Mouse (Mus musculus) gonadal fat pad, adult 2 months (tissue): ENCODE measurements at regions not wholly inside any gene's neighbourhood (a gene's known extent, or its start where the extent isn't known, plus 50 kb on each side); places are given as distances from the start of the nearest gene placed in this dataset.
A peak's percentile ranks its signal among the peaks of the same experiment; 100 is the strongest.
"Not testable (repeated sequence)": the region's sequence is repeated elsewhere in the genome, so short reads cannot be mapped to it uniquely, and the experiment has no call there.

Source experiments
- DNase-seq: peaks from one replicate; pipeline ENCODE4 v3.0.0-alpha.2; 2012; ENCODE audit warnings: low read depth

DNA sequence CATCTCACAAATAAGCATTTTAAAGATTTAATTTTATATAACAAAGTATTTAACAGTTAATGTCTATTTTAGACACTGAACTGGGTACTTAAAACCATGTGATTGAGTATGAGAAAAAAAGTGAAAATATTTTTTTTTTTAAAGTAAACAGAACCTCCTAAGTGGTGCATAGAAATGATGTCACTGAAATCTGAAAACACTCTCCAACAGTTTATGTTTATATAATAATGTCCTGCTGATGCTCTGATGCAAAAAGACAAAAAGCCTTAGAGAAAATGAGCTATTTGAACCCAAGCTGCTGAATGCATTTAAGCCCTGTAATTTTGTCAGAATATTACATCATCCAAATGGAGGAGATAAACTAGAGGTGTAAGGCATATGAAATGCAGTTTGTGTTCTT is 3447.1 kb downstream of the 9330182O14Rik start:
- DNase-seq, result no peak

DNA sequence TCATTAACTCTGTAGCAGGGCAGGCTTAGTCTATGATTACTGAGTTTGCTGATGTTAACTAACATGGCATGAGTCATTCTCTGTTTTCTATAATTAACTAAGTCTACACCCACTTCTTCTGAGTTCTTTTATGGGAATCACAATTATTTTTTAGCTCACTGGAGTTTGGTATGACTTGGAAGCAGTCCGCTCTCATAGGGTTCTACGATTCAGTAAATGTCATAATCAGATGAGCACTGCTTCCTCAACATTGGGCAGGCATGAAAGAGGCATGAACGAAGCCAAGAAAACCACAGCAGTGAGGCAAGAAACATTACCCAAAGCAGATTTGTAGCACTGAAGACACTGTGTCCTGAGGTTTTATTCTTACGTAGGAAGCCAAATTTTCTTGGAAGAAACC is 3451.6 kb downstream of the 9330182O14Rik start:
- no peak for DNase-seq

GRCm38 (mm10) chr15:43588021-43588420 is 3453.9 kb downstream of the 9330182O14Rik start:
- no peak for DNase-seq

DNA sequence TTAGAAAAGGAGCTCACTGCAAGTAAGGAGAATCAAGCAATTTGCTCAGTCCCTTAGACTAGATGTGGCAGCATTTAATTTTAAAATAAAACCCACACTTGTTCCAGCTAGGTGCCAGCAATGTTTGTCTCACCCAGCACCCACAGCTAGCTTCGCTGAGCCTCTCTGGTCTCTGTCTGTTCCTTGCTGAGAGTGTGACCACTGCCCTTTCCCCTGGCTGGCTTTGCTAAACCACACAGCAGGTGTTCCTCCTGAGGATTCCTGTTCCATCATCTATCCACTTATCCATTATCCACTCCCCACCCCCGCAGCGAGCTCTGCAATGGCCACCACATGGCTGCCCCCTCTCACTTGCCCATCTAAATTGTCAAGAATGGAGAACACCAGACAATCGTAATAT is 3473.5 kb downstream of the 9330182O14Rik start:
- no peak for DNase-seq

DNA sequence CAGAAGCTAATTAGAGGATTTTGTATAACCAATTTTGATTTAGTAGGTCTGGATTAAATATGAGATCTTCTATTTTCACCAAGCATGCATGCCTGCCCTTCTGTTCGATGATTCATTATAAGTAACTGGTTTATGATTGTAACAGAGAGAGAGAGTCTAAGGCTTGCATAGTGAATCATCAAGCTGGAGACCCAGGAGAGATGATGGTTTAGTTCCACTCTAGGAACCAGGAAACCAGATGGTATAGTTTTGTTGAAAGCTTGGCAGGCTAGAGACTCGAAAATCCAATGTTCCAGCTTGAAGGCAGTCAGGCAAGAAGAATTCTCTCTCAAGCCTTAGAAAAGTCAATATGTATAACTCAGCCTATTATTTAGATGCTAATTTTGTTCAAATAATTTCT is 3475.7 kb downstream of the 9330182O14Rik start:
- no peak for DNase-seq

DNA sequence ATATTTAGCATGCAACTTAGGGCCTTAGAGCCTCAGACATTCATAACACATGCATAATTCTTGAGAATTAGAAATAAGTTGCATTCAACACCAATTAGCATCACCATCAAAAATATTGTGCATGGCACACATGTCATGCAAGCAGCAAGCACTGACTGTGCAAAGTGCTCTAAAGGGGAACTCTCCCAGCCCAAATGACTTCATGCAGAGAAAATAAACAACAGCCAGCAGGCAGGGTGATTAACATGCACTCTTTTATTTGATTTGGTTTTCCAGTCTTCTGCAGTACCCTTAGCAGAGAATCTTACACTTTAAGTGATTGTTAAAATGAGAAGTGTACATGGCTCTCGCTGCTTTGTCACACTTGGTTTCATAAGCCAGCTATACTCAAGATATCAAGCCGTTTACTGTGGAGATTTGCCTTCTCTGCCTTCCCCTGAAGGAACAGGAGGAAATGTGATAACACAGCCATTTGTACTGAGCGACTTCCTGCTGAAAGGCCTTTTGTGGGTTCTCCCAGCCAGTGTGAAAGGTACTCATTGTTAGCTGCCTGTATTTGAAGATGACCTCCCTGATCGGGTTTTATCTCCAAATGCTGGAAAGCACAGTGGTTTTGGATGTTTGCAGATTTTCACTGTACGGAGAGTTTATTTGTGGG is 3480.0 kb downstream of the 9330182O14Rik start:
- no peak for DNase-seq

GRCm38 (mm10) chr15:43615727-43616126 is 3481.6 kb downstream of the 9330182O14Rik start:
- no peak for DNase-seq

DNA sequence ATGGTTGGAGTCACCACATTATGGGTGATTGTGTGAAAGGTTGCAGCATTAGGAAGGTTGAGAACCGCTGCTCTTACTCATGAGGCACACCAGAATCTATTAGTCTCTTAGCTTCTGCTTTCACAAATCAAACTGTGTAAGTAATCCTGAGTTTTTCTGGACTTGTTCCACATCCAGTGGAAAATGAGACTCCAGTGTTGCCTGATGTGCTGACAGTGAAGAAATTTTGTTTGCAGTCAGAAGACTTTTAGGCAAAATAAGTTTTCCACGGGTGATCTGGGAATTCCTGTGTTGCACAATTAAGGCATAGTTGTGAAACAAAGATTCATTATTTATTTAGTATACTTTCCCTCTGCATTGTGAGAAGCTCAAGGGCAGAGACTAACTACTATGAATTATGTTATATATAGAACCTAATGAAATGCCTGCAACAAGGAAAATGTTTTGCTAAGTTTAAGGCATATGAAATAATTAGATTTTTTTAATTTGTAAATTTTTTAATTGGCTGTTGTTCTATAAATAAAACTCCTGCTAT is 3490.3 kb downstream of the 9330182O14Rik start:
- DNase-seq, result no peak

GRCm38 (mm10) chr15:43625021-43625510 is 3490.9 kb downstream of the 9330182O14Rik start:
- DNase-seq, result no peak

DNA sequence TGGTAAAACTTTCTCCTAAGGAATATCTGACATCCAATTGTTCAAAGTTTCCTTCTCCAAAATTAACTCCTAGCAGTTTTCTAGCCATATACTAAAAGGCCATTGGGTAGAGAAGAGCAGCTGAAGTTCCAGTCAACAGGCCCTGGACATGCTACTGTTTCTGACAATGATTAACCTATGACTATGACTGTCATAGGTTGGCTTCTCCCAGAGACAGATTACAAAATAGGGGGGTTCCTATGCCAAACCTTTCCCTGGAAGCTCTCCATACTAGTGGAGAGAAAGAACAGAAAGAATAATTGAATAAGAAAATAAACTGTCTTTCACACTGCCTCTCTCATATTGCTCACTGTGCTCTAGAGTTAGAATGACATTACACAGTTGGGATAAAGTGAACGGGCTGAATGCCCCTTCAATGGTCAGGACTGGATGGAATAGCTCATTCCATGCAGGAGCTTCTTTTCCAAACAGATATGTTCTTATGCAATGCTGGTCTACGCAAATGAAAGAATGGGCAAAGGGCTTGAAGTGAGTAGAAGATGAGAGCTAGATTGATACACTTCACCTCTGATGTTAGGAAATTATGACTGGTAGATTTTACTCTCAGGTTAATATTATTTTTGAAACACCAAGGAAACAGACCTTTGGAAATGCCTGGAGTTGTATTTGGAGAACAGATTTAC is 3516.8 kb downstream of the 9330182O14Rik start:
- no peak for DNase-seq

- DNase-seq, result no peak
These were observed 3529.5 kb downstream of the 9330182O14Rik start for GRCm38 (mm10) chr15:43663648-43664047.

DNA sequence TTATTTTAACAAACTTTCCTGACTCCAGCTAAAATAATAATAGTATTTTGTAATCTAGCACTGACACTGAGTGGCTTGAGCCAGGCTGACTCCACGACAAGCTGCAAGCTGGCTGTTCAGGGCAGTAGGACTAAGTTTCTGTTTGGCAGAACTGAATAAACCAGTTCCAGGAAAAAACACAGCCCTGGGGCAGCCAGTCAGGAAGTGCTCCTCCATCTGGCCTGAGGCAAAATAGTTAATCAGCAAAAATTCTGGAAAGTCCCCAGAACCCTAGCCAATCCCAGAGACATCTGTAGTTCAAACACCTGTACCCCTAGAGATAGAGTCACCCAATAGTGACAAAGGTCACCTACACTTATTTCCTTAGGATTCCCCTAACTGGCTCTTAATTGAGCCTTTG is 3544.7 kb downstream of the 9330182O14Rik start:
- no peak for DNase-seq

GRCm38 (mm10) chr15:43682176-43682575 is 3548.0 kb downstream of the 9330182O14Rik start:
- DNase-seq, result no peak

- not testable (repeated sequence) for DNase-seq
These were observed 3557.8 kb downstream of the 9330182O14Rik start for GRCm38 (mm10) chr15:43691998-43692397.

- no peak for DNase-seq
These were observed 3561.3 kb downstream of the 9330182O14Rik start for GRCm38 (mm10) chr15:43695451-43695850.

DNA sequence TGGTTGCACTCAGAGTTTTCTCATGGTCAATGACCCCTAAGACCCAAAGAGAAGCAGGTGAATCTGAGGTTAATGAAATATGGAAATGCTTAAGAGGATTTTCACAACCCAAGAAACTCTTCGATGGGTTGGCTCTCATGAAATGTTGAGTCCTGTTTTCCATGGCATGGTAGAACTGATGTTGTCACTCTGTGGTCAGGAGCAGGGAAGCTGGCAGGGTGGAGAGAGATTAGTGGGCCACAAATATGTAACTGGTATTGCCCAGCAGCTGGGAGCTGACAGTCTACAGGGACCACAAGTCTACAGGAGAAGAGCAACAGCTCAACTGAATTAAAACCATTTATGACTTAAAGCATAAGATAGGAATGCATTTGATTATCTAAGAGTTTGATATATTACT is 3582.9 kb downstream of the 9330182O14Rik start:
- DNase-seq, result no peak

DNA sequence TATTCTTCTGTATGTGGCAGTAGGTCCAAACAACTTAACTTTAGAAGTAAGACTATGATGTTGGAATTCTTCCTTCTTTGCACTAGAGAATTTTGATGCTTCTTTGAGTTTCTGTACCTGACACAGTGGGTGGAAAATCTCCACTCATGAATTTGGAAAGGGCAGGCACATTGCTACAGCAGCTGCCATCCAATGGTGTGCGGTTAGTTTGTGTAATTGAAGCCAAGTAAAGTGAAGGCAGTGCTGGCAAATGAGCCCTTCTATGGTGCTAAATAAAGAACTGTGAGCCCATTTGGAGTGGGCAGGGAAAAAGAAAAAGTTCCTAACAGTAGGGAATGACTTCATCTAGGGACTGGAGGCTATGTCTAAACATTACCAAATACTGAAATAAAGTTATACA is 3583.4 kb downstream of the 9330182O14Rik start:
- no peak for DNase-seq

GRCm38 (mm10) chr15:43720916-43721315 is 3586.8 kb downstream of the 9330182O14Rik start:
- DNase-seq, result no peak

GRCm38 (mm10) chr15:43735697-43736096 is 3601.5 kb downstream of the 9330182O14Rik start:
- peak; percentile 4 for DNase-seq

GRCm38 (mm10) chr15:43758256-43758655 is 3624.1 kb downstream of the 9330182O14Rik start:
- DNase-seq, result no peak

GRCm38 (mm10) chr15:43764606-43765005 is 3630.4 kb downstream of the 9330182O14Rik start:
- DNase-seq, result no peak

- no peak for DNase-seq
These were observed 3638.6 kb downstream of the 9330182O14Rik start for GRCm38 (mm10) chr15:43772718-43773117.

DNA sequence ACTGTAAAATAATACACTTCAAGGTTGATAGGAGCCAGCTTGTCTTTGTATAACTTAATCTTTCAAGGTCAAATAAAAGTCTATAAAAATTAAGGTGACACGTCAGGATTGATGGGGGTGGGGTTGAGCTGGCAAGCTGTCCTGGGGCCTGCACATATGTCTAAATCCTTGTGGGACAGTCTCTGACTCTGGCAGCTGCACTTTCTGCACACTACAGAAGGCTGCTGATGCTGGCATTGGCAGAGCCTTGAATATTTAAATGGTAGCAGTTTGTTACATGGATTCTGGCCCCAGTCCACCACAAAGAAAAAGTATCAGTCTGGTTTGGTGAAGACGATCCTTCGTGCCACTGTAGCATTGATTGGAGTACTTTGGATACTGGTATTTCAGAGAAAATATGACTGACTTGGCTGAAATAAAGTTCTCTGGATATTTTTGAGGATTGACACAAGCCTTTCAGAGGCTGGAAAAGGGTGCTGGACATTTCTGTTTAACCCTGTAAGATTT is 3648.0 kb downstream of the 9330182O14Rik start:
- not testable (repeated sequence) for DNase-seq
